Mouse (Mus musculus): Measurements from ENCODE around the gene Borcs7.

DNA sequence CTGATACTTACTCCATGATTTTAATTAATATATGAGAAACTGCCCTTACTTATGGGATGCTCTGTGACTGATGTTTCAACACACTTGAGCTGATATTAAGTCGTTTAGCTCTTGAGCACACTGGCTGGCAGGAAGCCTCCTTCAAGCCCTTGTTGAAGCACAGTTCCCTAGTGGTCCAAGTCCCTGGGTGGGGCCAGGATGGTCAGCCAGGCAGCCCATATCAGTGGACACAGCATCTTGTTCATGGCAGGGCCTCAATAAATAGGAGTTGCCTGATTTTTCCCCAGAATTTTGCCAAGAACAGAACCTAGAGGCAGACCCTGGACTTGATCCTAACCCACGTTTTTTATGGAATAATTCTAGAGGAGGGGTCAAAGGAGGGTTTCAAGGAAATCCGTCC, 42.5 kb upstream of the Borcs7 start:
- TF ChIP-seq CTCF (IDR thresholded peaks at IDR 0.05; ENCODE audit: control insufficient read depth, insufficient read depth, insufficient replicate concordance, low read depth, low read length) (no peak), POLR2A (IDR thresholded peaks at IDR 0.05; ENCODE audit: control insufficient read depth, low read depth, low read length) (no peak)
